Mouse (Mus musculus) hindbrain, embryonic 15.5 days (tissue): ENCODE measurements around the gene Kcnd1. TPM values are rescaled to one million over a fixed set of nuclear protein-coding genes. Genes with fewer than 3 reads are reported as not detected.

Source experiments
- microRNA counts: library from miRNA; unstranded; fragments of <30 nt; microRNA quantifications from one replicate; lab custom pipeline; 2016
- microRNA-seq: library from miRNA; unstranded; fragments of <30 nt; microRNA quantifications from one replicate; pipeline ENCODE4, GENCODE M21; 2016
- polyA plus RNA-seq: library from polyadenylated mRNA; unstranded; fragments of >200 nt; fragmentation: Nextera tagmentation; extraction: Ambion mirVana; gene quantifications from 2 replicates; pipeline ENCODE4 v1.2.1, GENCODE M21; 2015

Kcnd1 gene
- polyA plus RNA-seq, 1 experiment from 2014 or later: 4.2 TPM

MicroRNAs within 50 kb of the gene (microRNA counts, 519-probe panel; counts per million panel counts)
- microRNA mmu-miR-1198 (lab: Ali Mortazavi, UCI): 2,880 counts per million, percentile 56 among the panel's probes with 10 or more counts

Small RNA genes within 50 kb of the gene (microRNA-seq; reads per million reads assigned to microRNA genes)
- 42.9 reads per million, percentile 41 among the genes with 10 or more reads in this experiment for gene Mir1198

Other genes with a start within 250 kb of the Kcnd1 start
- gene Foxp3, start 248.6 kb upstream of the Kcnd1 start, polyA plus RNA-seq: 0.06 and 0.16 TPM in 2 replicates
- 6.8 and 7.4 TPM in 2 replicates for gene Ppp1r3f, start 248.0 kb upstream of the Kcnd1 start, polyA plus RNA-seq
- 30.6 and 31.5 TPM in 2 replicates for gene Ccdc22, start 216.8 kb upstream of the Kcnd1 start, polyA plus RNA-seq
- gene Cacna1f, start 215.2 kb upstream of the Kcnd1 start, polyA plus RNA-seq: 0.14 and 0.22 TPM in 2 replicates
- 195 and 197 TPM in 2 replicates for gene Syp, start 183.8 kb upstream of the Kcnd1 start, polyA plus RNA-seq
- gene Prickle3, start 165.0 kb upstream of the Kcnd1 start, polyA plus RNA-seq: 1.6 and 2.0 TPM in 2 replicates
- 20.5 and 22.9 TPM in 2 replicates for gene Plp2, start 150.9 kb upstream of the Kcnd1 start, polyA plus RNA-seq
- 0.08 and 0.10 TPM in 2 replicates for gene Magix, start 141.0 kb upstream of the Kcnd1 start, polyA plus RNA-seq
- 43.0 and 46.8 TPM in 2 replicates for gene Gpkow, start 125.2 kb upstream of the Kcnd1 start, polyA plus RNA-seq
- gene Wdr45, start 108.0 kb upstream of the Kcnd1 start, polyA plus RNA-seq: 30.9 and 32.1 TPM in 2 replicates
- 1.9 TPM in 1 of 2 replicates, not detected in the other for gene Gm45208, start 100.0 kb upstream of the Kcnd1 start, polyA plus RNA-seq
- 126 and 132 TPM in 2 replicates for gene Praf2, start 93.8 kb upstream of the Kcnd1 start, polyA plus RNA-seq
- gene Ccdc120, start 71.4 kb upstream of the Kcnd1 start, polyA plus RNA-seq: 63.2 and 66.1 TPM in 2 replicates
- 24.1 and 25.5 TPM in 2 replicates for gene Tfe3, start 59.7 kb upstream of the Kcnd1 start, polyA plus RNA-seq
- 68.0 and 73.8 TPM in 2 replicates for gene Gripap1, start 32.5 kb upstream of the Kcnd1 start, polyA plus RNA-seq
- 48.1 and 48.3 TPM in 2 replicates for gene Otud5, start 19.1 kb downstream of the Kcnd1 start, polyA plus RNA-seq
- 24.8 and 25.8 TPM in 2 replicates for gene Pim2, start 56.0 kb downstream of the Kcnd1 start, polyA plus RNA-seq
- gene Slc35a2, start 61.7 kb downstream of the Kcnd1 start, polyA plus RNA-seq: 45.7 and 47.7 TPM in 2 replicates
- gene Pqbp1, start 77.0 kb downstream of the Kcnd1 start, polyA plus RNA-seq: 199 and 209 TPM in 2 replicates
- 155 and 158 TPM in 2 replicates for gene Timm17b, start 77.1 kb downstream of the Kcnd1 start, polyA plus RNA-seq
- gene Gm10491, start 85.5 kb downstream of the Kcnd1 start, polyA plus RNA-seq: not detected in 2 replicates
- gene Gm10490, start 87.3 kb downstream of the Kcnd1 start, polyA plus RNA-seq: not detected in 2 replicates
- gene Pcsk1n, start 97.5 kb downstream of the Kcnd1 start, polyA plus RNA-seq: 294 and 338 TPM in 2 replicates
- 0.14 TPM in 1 of 2 replicates, not detected in the other for gene Eras, start 106.3 kb downstream of the Kcnd1 start, polyA plus RNA-seq
- 68.0 and 73.6 TPM in 2 replicates for gene Hdac6, start 125.6 kb downstream of the Kcnd1 start, polyA plus RNA-seq
- 0.22 TPM in 1 of 2 replicates, not detected in the other for gene Gata1, start 155.8 kb downstream of the Kcnd1 start, polyA plus RNA-seq
- 0.25 and 0.79 TPM in 2 replicates for gene Glod5, start 196.2 kb downstream of the Kcnd1 start, polyA plus RNA-seq